Mouse (Mus musculus) hindbrain, embryonic 15.5 days (tissue): ENCODE measurements around the gene Pqlc2. TPM values are rescaled to one million over a fixed set of nuclear protein-coding genes. Genes with fewer than 3 reads are reported as not detected.

Source experiments
- microRNA-seq: library from miRNA; unstranded; fragments of <30 nt; microRNA quantifications from one replicate; pipeline ENCODE4, GENCODE M21; 2016
- polyA plus RNA-seq: library from polyadenylated mRNA; unstranded; fragments of >200 nt; fragmentation: Nextera tagmentation; extraction: Ambion mirVana; gene quantifications from 2 replicates; pipeline ENCODE4 v1.2.1, GENCODE M21; 2015

Pqlc2 gene
- polyA plus RNA-seq, 1 experiment from 2014 or later = 13.9 TPM

Small RNAs within 50 kb of the gene (microRNA-seq; reads per million reads assigned to microRNA genes)
- gene Gm24245 (2.4 reads per million, percentile 6 among the genes with 10 or more reads in this experiment), gene Gm25732 (0.87 reads per million)

Other genes starting within 250 kb of the Pqlc2 start
- 0.43 and 0.83 TPM in 2 replicates for gene Htr6, start 235.1 kb downstream of the Pqlc2 start, polyA plus RNA-seq
- gene Nbl1, start 217.7 kb downstream of the Pqlc2 start, polyA plus RNA-seq = 53.9 and 55.2 TPM in 2 replicates
- 351 and 416 TPM in 2 replicates for gene Minos1, start 179.6 kb downstream of the Pqlc2 start, polyA plus RNA-seq
- 331 and 334 TPM in 2 replicates for gene Capzb, start 117.8 kb downstream of the Pqlc2 start, polyA plus RNA-seq
- 64.8 and 66.2 TPM in 2 replicates for gene Akr7a5, start within 50 bp of the Pqlc2 start, polyA plus RNA-seq
- 82.2 and 85.6 TPM in 2 replicates for gene Mrto4, start 41.9 kb upstream of the Pqlc2 start, polyA plus RNA-seq
- 45.0 and 45.9 TPM in 2 replicates for gene Emc1, start 41.9 kb upstream of the Pqlc2 start, polyA plus RNA-seq
- 95.6 and 96.8 TPM in 2 replicates for gene Ubr4, start 41.9 kb upstream of the Pqlc2 start, polyA plus RNA-seq
- 4.3 and 5.1 TPM in 2 replicates for gene Iffo2, start 219.8 kb upstream of the Pqlc2 start, polyA plus RNA-seq